Mouse (Mus musculus) spleen, adult 2 months (tissue): Measurements from ENCODE around the gene Tubgcp2. TPM values are rescaled to one million over a fixed set of nuclear protein-coding genes. Genes with fewer than 3 reads are reported as not detected.

Source experiments
- DNase-seq, 2 experiments: peaks; one replicate each; pipeline versions ENCODE4 v3.0.0 to v3.0.0-alpha.2; 2012 to 2021; ENCODE audit warnings: low spot score in 2 of 2, low read depth in 1 of 2
- H3K27ac ChIP-seq: fragments of 200-500 bp; 2 replicates; pipeline ENCODE4 v1.5.1; 2012; ENCODE audit warnings: low read length, inconsistent platforms; ENCODE audit not compliant: insufficient read depth
- H3K27me3 ChIP-seq: fragments of 200-500 bp; 2 replicates; pipeline ENCODE4 v1.6.1; 2012; ENCODE audit warnings: mild to moderate bottlenecking, moderate library complexity, low read length, inconsistent platforms; ENCODE audit not compliant: control insufficient read depth, insufficient read depth
- H3K36me3 ChIP-seq: fragments of 200-500 bp; 2 replicates; pipeline ENCODE4 v1.6.1; 2012; ENCODE audit warnings: mild to moderate bottlenecking, low read length, inconsistent platforms; ENCODE audit not compliant: control insufficient read depth, insufficient read depth
- H3K4me1 ChIP-seq: fragments of 200-500 bp; 2 replicates; pipeline ENCODE4 v1.6.1; 2011; ENCODE audit warnings: inconsistent platforms; ENCODE audit not compliant: control insufficient read depth, insufficient read depth, insufficient read length
- H3K4me3 ChIP-seq: fragments of 200-500 bp; 2 replicates; pipeline ENCODE4 v1.5.1; 2011; ENCODE audit warnings: mild to moderate bottlenecking, inconsistent platforms; ENCODE audit not compliant: insufficient read depth, insufficient read length; ENCODE audit errors: extremely low read depth
- CTCF ChIP-seq: fragments of 200-500 bp; IDR thresholded peaks from 2 replicates; pipeline ENCODE4 v1.5.1; 2011; ENCODE audit warnings: mild to moderate bottlenecking, inconsistent platforms; ENCODE audit not compliant: insufficient read depth, insufficient read length, insufficient replicate concordance; ENCODE audit errors: extremely low read depth
- POLR2A ChIP-seq: fragments of 200-500 bp; IDR thresholded peaks from 2 replicates; pipeline ENCODE4 v1.6.1; 2011; ENCODE audit warnings: low read depth, low read length, inconsistent platforms
- WGBS: fragments of 180-500 bp; shearing (Covaris S2); methylation state at CpG from one replicate; pipeline ENCODE4 v1.1.7; 2018; 5-methylcytosine and 5-hydroxymethylcytosine counted together
- polyA plus RNA-seq: library from polyadenylated mRNA; depleted of rRNA; stranded (reverse); fragments of >200 nt; gene quantifications from 2 replicates; pipeline ENCODE4 v1.2.3, GENCODE M21; 2012

The Tubgcp2 gene
- polyA plus RNA-seq, 1 experiment = 16.3 TPM

- H3K27me3 ChIP-seq = no peaks in the 10 kb centered on the region
- H3K4me3 ChIP-seq = no peak overlapping the region
- H3K27ac ChIP-seq = no peak overlapping the region
- DNase-seq = no peak
- no peaks in the 10 kb centered on the region for H3K36me3 ChIP-seq
- TF ChIP-seq CTCF = no peak
- no peak for TF ChIP-seq POLR2A
- 63% methylated on average over 4 of the region's 4 CpGs for WGBS
- H3K4me1 ChIP-seq = peaks cover 7% of the 10 kb centered on the region; the same call in 1 of the 2 replicates
Observed at GRCm38 (mm10) chr7:139963814-139964213, 72.7 kb downstream of the Tubgcp2 start.

DNA sequence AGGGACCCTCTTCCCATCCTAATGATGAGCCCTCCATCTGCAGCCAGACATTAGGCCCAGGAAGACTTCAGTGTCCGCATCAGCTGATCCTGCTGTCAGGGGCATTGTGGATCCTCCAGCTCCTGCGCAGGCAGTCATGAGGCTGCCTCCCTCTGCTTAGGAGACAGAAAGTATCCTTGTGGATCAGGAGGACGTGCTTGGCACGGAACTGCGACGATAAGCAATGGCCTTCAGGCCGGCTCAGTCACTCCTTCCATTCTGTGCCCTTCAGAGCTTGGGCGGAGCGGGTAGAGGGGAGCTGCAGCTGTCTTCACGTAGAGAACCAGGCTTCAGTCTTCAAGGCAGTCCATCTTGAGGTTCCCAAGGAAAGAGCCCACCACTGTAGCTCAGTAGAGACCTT lies 75.3 kb downstream of the Tubgcp2 start:
- DNase-seq = no peak
- H3K4me1 ChIP-seq = no peaks in the 10 kb centered on the region
- H3K27ac ChIP-seq = no peak overlapping the region
- no peak for TF ChIP-seq CTCF
- TF ChIP-seq POLR2A = no peak
- 88% methylated on average over 10 of the region's 10 CpGs for WGBS
- H3K4me3 ChIP-seq = no peak overlapping the region
- no peaks in the 10 kb centered on the region for H3K27me3 ChIP-seq
- H3K36me3 ChIP-seq = no peaks in the 10 kb centered on the region

GRCm38 (mm10) chr7:139957958-139958357 lies 78.5 kb downstream of the Tubgcp2 start:
- no peak for TF ChIP-seq CTCF
- no peak for TF ChIP-seq POLR2A
- Histone ChIP-seq H3K36me3 (no peaks in the 10 kb centered on the region; the same call in 1 of the 2 replicates), H3K27me3 (no peaks in the 10 kb centered on the region), H3K4me1 (no peaks in the 10 kb centered on the region), H3K27ac (no peak overlapping the region), H3K4me3 (no peak overlapping the region)
- 59% methylated on average over 11 of the region's 11 CpGs for WGBS
- DNase-seq = no peak

GRCm38 (mm10) chr7:139957437-139957836 lies 79.0 kb downstream of the Tubgcp2 start:
- no peak for TF ChIP-seq POLR2A
- TF ChIP-seq CTCF = no peak
- Histone ChIP-seq H3K4me3 (no peak overlapping the region), H3K27me3 (no peaks in the 10 kb centered on the region), H3K27ac (no peak overlapping the region), H3K36me3 (no peaks in the 10 kb centered on the region; the same call in 1 of the 2 replicates), H3K4me1 (no peaks in the 10 kb centered on the region)
- no peak for DNase-seq
- 13% methylated on average over 11 of the region's 11 CpGs for WGBS

- no peaks in the 10 kb centered on the region for H3K27me3 ChIP-seq
- H3K27ac ChIP-seq = no peak overlapping the region
- H3K4me3 ChIP-seq = no peak overlapping the region
- 77% methylated on average over 3 of the region's 3 CpGs for WGBS
- TF ChIP-seq CTCF (no peak), POLR2A (no peak)
- DNase-seq = no peak
- no peaks in the 10 kb centered on the region; the same call in 1 of the 2 replicates for H3K36me3 ChIP-seq
- no peaks in the 10 kb centered on the region for H3K4me1 ChIP-seq
Observed at GRCm38 (mm10) chr7:139956658-139957057, 79.8 kb downstream of the Tubgcp2 start.

DNA sequence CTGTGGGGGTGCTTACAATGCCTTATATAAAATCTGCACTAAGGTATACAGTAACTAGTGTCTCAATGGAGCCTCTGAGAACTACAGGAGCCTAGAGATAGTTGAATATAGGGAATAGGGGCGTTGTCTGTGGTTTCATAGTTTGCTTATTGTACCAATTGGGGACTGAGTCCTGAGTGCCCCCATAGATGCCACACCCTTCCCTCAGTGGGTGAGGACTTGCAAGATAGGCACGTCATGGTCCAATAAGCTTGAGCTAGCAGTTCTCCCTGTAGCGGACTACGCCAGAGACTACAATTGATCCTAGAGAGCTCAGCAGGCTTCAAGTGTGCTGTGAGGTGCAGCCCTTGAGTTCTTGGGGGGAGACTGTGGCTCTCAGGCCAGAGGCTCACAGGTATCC lies 81.0 kb downstream of the Tubgcp2 start:
- no peak overlapping the region for H3K27ac ChIP-seq
- H3K27me3 ChIP-seq = no peaks in the 10 kb centered on the region
- no peak for DNase-seq
- no peak for TF ChIP-seq CTCF
- TF ChIP-seq POLR2A = no peak
- H3K36me3 ChIP-seq = no peaks in the 10 kb centered on the region; the same call in 1 of the 2 replicates
- H3K4me1 ChIP-seq = no peaks in the 10 kb centered on the region; the same call in 1 of the 2 replicates
- WGBS = 73% methylated on average over 4 of the region's 4 CpGs
- H3K4me3 ChIP-seq = no peak overlapping the region

- TF ChIP-seq CTCF (no peak), POLR2A (no peak)
- Histone ChIP-seq H3K4me3 (no peak overlapping the region), H3K27ac (no peak overlapping the region), H3K36me3 (no peaks in the 10 kb centered on the region; the same call in 1 of the 2 replicates), H3K27me3 (no peaks in the 10 kb centered on the region), H3K4me1 (no peaks in the 10 kb centered on the region; the same call in 1 of the 2 replicates)
- 92% methylated on average over 6 of the region's 6 CpGs for WGBS
- no peak for DNase-seq
Observed at GRCm38 (mm10) chr7:139951991-139952633, 84.4 kb downstream of the Tubgcp2 start.
